Mouse (Mus musculus): Measurements from ENCODE around the gene Ssbp2. TPM values are rescaled to one million over a fixed set of nuclear protein-coding genes. Genes with fewer than 3 reads are reported as not detected.

Gene Ssbp2
- polyA plus RNA-seq, 2 experiments, result 118 to 174 TPM

- DNase-seq (ENCODE audit: low spot score) (no peak), ATAC-seq (ENCODE audit: low FRiP score, low read depth) (no peak)
- H3K4me1 ChIP-seq (ENCODE audit: control insufficient read depth, insufficient read depth, low read length), result peaks cover 18% of the 10 kb centered on the region
- H3K4me2 ChIP-seq (replicated peaks; ENCODE audit: low read depth, low read length, severe bottlenecking), result no peak overlapping the region
- no peaks in the 10 kb centered on the region for H3K9me3 ChIP-seq (ENCODE audit: control insufficient read depth, low read length)
- no peak for TF ChIP-seq POLR2A (IDR thresholded peaks at IDR 0.05; ENCODE audit: borderline replicate concordance, extremely low read depth, insufficient read depth, insufficient read length)
- H3K27me3 ChIP-seq (ENCODE audit: control insufficient read depth, insufficient read depth, low read length), result no peaks in the 10 kb centered on the region
- H3K4me3 ChIP-seq (replicated peaks; ENCODE audit: low read length), result no peak overlapping the region
- WGBS, result 30% methylated on average over 2 of the region's 2 CpGs
- no peaks in the 10 kb centered on the region for H3K36me3 ChIP-seq (ENCODE audit: control insufficient read depth, insufficient read depth, low read length)
- no peak overlapping the region for H3K9ac ChIP-seq (ENCODE audit: low read depth, low read length, severe bottlenecking)
- H3K27ac ChIP-seq (replicated peaks; ENCODE audit: low read depth, low read length), result no peak overlapping the region
These were observed 4.0 kb upstream of the Ssbp2 start for GRCm38 (mm10) chr13:91456041-91456440.

- no peak for TF ChIP-seq POLR2A (IDR thresholded peaks at IDR 0.05; ENCODE audit: borderline replicate concordance, extremely low read depth, insufficient read depth, insufficient read length)
- no peak overlapping the region for H3K4me2 ChIP-seq (replicated peaks; ENCODE audit: low read depth, low read length, severe bottlenecking)
- no peaks in the 10 kb centered on the region for H3K9me3 ChIP-seq (ENCODE audit: control insufficient read depth, low read length)
- no peak for ATAC-seq (ENCODE audit: low FRiP score, low read depth)
- WGBS, result 79% methylated on average over 3 of the region's 3 CpGs
- no peaks in the 10 kb centered on the region for H3K36me3 ChIP-seq (ENCODE audit: control insufficient read depth, insufficient read depth, low read length)
- H3K27me3 ChIP-seq (ENCODE audit: control insufficient read depth, insufficient read depth, low read length), result no peaks in the 10 kb centered on the region
- H3K27ac ChIP-seq (replicated peaks; ENCODE audit: low read depth, low read length), result no peak overlapping the region
- H3K4me1 ChIP-seq (ENCODE audit: control insufficient read depth, insufficient read depth, low read length), result peaks cover 18% of the 10 kb centered on the region
- DNase-seq (ENCODE audit: low spot score), result no peak
- no peak overlapping the region for H3K9ac ChIP-seq (ENCODE audit: low read depth, low read length, severe bottlenecking)
- no peak overlapping the region for H3K4me3 ChIP-seq (replicated peaks; ENCODE audit: low read length)
These were observed 3.3 kb upstream of the Ssbp2 start for GRCm38 (mm10) chr13:91456735-91457134.

- no peak for ATAC-seq (ENCODE audit: low FRiP score, low read depth)
- no peaks in the 10 kb centered on the region for H3K36me3 ChIP-seq (ENCODE audit: control insufficient read depth, insufficient read depth, low read length)
- H3K9ac ChIP-seq (ENCODE audit: low read depth, low read length, severe bottlenecking), result no peak overlapping the region
- H3K4me1 ChIP-seq (ENCODE audit: control insufficient read depth, insufficient read depth, low read length), result peaks cover 24% of the 10 kb centered on the region
- no peak overlapping the region for H3K27ac ChIP-seq (replicated peaks; ENCODE audit: low read depth, low read length)
- H3K4me2 ChIP-seq (replicated peaks; ENCODE audit: low read depth, low read length, severe bottlenecking), result no peak overlapping the region
- no peaks in the 10 kb centered on the region for H3K9me3 ChIP-seq (ENCODE audit: control insufficient read depth, low read length)
- no peaks in the 10 kb centered on the region for H3K27me3 ChIP-seq (ENCODE audit: control insufficient read depth, insufficient read depth, low read length)
- WGBS, result 80% methylated on average over 4 of the region's 4 CpGs
- TF ChIP-seq POLR2A (IDR thresholded peaks at IDR 0.05; ENCODE audit: borderline replicate concordance, extremely low read depth, insufficient read depth, insufficient read length), result no peak
- no peak overlapping the region for H3K4me3 ChIP-seq (replicated peaks; ENCODE audit: low read length)
- DNase-seq (ENCODE audit: low spot score), result no peak
These were observed 2.1 kb upstream of the Ssbp2 start for GRCm38 (mm10) chr13:91457974-91458373.

- H3K4me2 ChIP-seq (replicated peaks; ENCODE audit: low read depth, low read length, severe bottlenecking), result 0 out of 2 replicates have a peak overlapping the region, but pooled peaks have one; percentile 58
- H3K36me3 ChIP-seq (ENCODE audit: control insufficient read depth, insufficient read depth, low read length), result no peaks in the 10 kb centered on the region
- ATAC-seq (ENCODE audit: low FRiP score, low read depth), result no peak
- H3K27me3 ChIP-seq (ENCODE audit: control insufficient read depth, insufficient read depth, low read length), result no peaks in the 10 kb centered on the region
- 20% methylated on average over 4 of the region's 4 CpGs for WGBS
- H3K27ac ChIP-seq (replicated peaks; ENCODE audit: low read depth, low read length), result peak overlapping the region; percentile 83
- no peaks in the 10 kb centered on the region for H3K9me3 ChIP-seq (ENCODE audit: control insufficient read depth, low read length)
- no peak overlapping the region for H3K4me3 ChIP-seq (replicated peaks; ENCODE audit: low read length)
- H3K4me1 ChIP-seq (ENCODE audit: control insufficient read depth, insufficient read depth, low read length), result peaks cover 27% of the 10 kb centered on the region
- no peak overlapping the region for H3K9ac ChIP-seq (ENCODE audit: low read depth, low read length, severe bottlenecking)
- DNase-seq (ENCODE audit: low spot score), result no peak
- no peak for TF ChIP-seq POLR2A (IDR thresholded peaks at IDR 0.05; ENCODE audit: borderline replicate concordance, extremely low read depth, insufficient read depth, insufficient read length)
These were observed 594 bp upstream of the Ssbp2 start for GRCm38 (mm10) chr13:91459489-91459888.

GRCm38 (mm10) chr13:91460621-91461284 lies 670 bp downstream of the Ssbp2 start:
- WGBS, result 0% methylated on average over 36 of the region's 70 CpGs
- Histone ChIP-seq H3K4me1 (ENCODE audit: control insufficient read depth, insufficient read depth, low read length) (peaks cover 30% of the 10 kb centered on the region), H3K36me3 (ENCODE audit: control insufficient read depth, insufficient read depth, low read length) (no peaks in the 10 kb centered on the region), H3K4me3 (replicated peaks; ENCODE audit: low read length) (peak overlapping the region; percentile 95), H3K27me3 (ENCODE audit: control insufficient read depth, insufficient read depth, low read length) (no peaks in the 10 kb centered on the region), H3K9me3 (ENCODE audit: control insufficient read depth, low read length) (no peaks in the 10 kb centered on the region), H3K9ac (ENCODE audit: low read depth, low read length, severe bottlenecking) (peak overlapping the region; percentile 97), H3K4me2 (replicated peaks; ENCODE audit: low read depth, low read length, severe bottlenecking) (peak overlapping the region; percentile 76), H3K27ac (replicated peaks; ENCODE audit: low read depth, low read length) (peak overlapping the region; percentile 95)
- ATAC-seq (ENCODE audit: low FRiP score, low read depth), result peak; percentile 97
- TF ChIP-seq POLR2A (IDR thresholded peaks at IDR 0.05; ENCODE audit: borderline replicate concordance, extremely low read depth, insufficient read depth, insufficient read length), result 0 out of 2 replicates have a peak, but pooled peaks have one; percentile 3
- peak; percentile 96 for DNase-seq (ENCODE audit: low spot score)
